Mouse (Mus musculus) hindbrain, embryonic 11.5 days (tissue): ENCODE measurements around the gene Vkorc1. TPM values are rescaled to one million over a fixed set of nuclear protein-coding genes. Genes with fewer than 3 reads are reported as not detected.

Experiments
- ATAC-seq: fragments of 200-750 bp; cut with Nextera tagmentation; 2 replicates; pipeline ENCODE4 v1.8.0; 2017; ENCODE audit warnings: mild to moderate bottlenecking, moderate TSS enrichment, moderate library complexity; ENCODE audit not compliant: low FRiP score
- DNase-seq: peaks from one replicate; pipeline ENCODE4 v3.0.0-alpha.2; 2015; ENCODE audit warnings: low spot score
- H3K27ac ChIP-seq: fragments of 300-500 bp; sonication (generic); 2 replicates; pipeline ENCODE4 v1.5.1; 2014; ENCODE audit warnings: mild to moderate bottlenecking, low read depth, low read length
- H3K27me3 ChIP-seq: fragments of 300-500 bp; sonication (generic); 2 replicates; pipeline ENCODE4 v1.6.1; 2014; ENCODE audit warnings: mild to moderate bottlenecking, low read length, moderate library complexity, mixed read lengths; ENCODE audit not compliant: control insufficient read depth, insufficient read depth
- H3K36me3 ChIP-seq: fragments of 300-500 bp; sonication (generic); 2 replicates; pipeline ENCODE4 v1.6.1; 2014; ENCODE audit warnings: mild to moderate bottlenecking, low read length, moderate library complexity, mixed read lengths; ENCODE audit not compliant: control insufficient read depth, insufficient read depth
- H3K4me1 ChIP-seq: fragments of 300-500 bp; sonication (generic); replicated peaks from 2 replicates; pipeline ENCODE4 v1.6.1; 2014; ENCODE audit warnings: low read length, mixed read lengths; ENCODE audit not compliant: control insufficient read depth, insufficient read depth
- H3K4me2 ChIP-seq: fragments of 300-500 bp; sonication (generic); replicated peaks from 2 replicates; pipeline ENCODE4 v1.6.1; 2014; ENCODE audit warnings: mild to moderate bottlenecking, low read depth, low read length
- H3K4me3 ChIP-seq: fragments of 300-500 bp; sonication (generic); 2 replicates; pipeline ENCODE4 v1.5.1; 2014; ENCODE audit warnings: low read depth, low read length
- H3K9ac ChIP-seq: fragments of 300-500 bp; sonication (generic); 2 replicates; pipeline ENCODE4 v1.6.1; 2014; ENCODE audit warnings: low read depth, low read length
- H3K9me3 ChIP-seq: fragments of 300-500 bp; sonication (generic); 2 replicates; pipeline ENCODE4 v1.6.1; 2016; ENCODE audit warnings: low read length; ENCODE audit not compliant: control insufficient read depth
- WGBS: fragments of 180-500 bp; shearing (Covaris S2); extraction: QIAGEN DNeasy Blood & Tissue Kit; methylation state at CpG from one replicate; pipeline ENCODE4 v1.1.7; 2014; 5-methylcytosine and 5-hydroxymethylcytosine counted together
- polyA plus RNA-seq: library from polyadenylated mRNA; unstranded; fragments of >200 nt; fragmentation: Nextera tagmentation; extraction: Ambion mirVana; gene quantifications from 2 replicates; pipeline ENCODE4 v1.2.1, GENCODE M21; 2014

Vkorc1 gene
- polyA plus RNA-seq, 1 experiment from 2014 or later = 53.9 TPM

GRCm38 (mm10) chr7:127876467-127877348, 18.7 kb downstream of the Vkorc1 start, which contains the start of gene Zfp668:
Gene Zfp668, minus strand, starts transcription at chr7:127876828.
- Histone ChIP-seq H3K27me3 (no peaks in the 10 kb centered on the region), H3K4me3 (peak within 1 kb of the TSS; percentile 68), H3K9ac (peak within 1 kb of the TSS; percentile 98), H3K9me3 (no peaks in the 10 kb centered on the region), H3K4me1 (peaks cover 6% of the 10 kb centered on the region), H3K36me3 (peaks cover 23% of the 10 kb centered on the region), H3K27ac (peak within 1 kb of the TSS; percentile 99), H3K4me2 (peak within 1 kb of the TSS; percentile 69)
- ATAC-seq = peak; percentile 69
- peak; percentile 94 for DNase-seq
- WGBS = under 1% methylated on average over 60 of the region's 60 CpGs

GRCm38 (mm10) chr7:127876041-127876466, 19.4 kb downstream of the Vkorc1 start, which contains the start of gene Zfp646:
Gene Zfp646, plus strand, starts transcription at chr7:127876221.
- WGBS = under 1% methylated on average over 41 of the region's 41 CpGs
- H3K9me3 ChIP-seq = no peaks in the 10 kb centered on the region
- H3K9ac ChIP-seq = peak within 1 kb of the TSS; percentile 98
- peak within 1 kb of the TSS; percentile 68 for H3K4me3 ChIP-seq
- DNase-seq = peak; percentile 93
- peaks cover 6% of the 10 kb centered on the region for H3K4me1 ChIP-seq
- peaks cover 22% of the 10 kb centered on the region for H3K36me3 ChIP-seq
- no peaks in the 10 kb centered on the region for H3K27me3 ChIP-seq
- peak within 1 kb of the TSS; percentile 69 for H3K4me2 ChIP-seq
- ATAC-seq = peak; percentile 91
- H3K27ac ChIP-seq = peak within 1 kb of the TSS; percentile 99

GRCm38 (mm10) chr7:127875627-127876001, 19.8 kb downstream of the Vkorc1 start:
- no peaks in the 10 kb centered on the region for H3K9me3 ChIP-seq
- H3K36me3 ChIP-seq = peaks cover 18% of the 10 kb centered on the region
- peaks cover 6% of the 10 kb centered on the region for H3K4me1 ChIP-seq
- ATAC-seq = peak; percentile 94
- H3K27ac ChIP-seq = peak overlapping the region; percentile 99
- no peaks in the 10 kb centered on the region for H3K27me3 ChIP-seq
- DNase-seq = peak; percentile 99
- 1% methylated on average over 42 of the region's 43 CpGs for WGBS
- peak overlapping the region; percentile 69 for H3K4me2 ChIP-seq
- peak overlapping the region; percentile 98 for H3K9ac ChIP-seq
- peak overlapping the region; percentile 68 for H3K4me3 ChIP-seq

DNA sequence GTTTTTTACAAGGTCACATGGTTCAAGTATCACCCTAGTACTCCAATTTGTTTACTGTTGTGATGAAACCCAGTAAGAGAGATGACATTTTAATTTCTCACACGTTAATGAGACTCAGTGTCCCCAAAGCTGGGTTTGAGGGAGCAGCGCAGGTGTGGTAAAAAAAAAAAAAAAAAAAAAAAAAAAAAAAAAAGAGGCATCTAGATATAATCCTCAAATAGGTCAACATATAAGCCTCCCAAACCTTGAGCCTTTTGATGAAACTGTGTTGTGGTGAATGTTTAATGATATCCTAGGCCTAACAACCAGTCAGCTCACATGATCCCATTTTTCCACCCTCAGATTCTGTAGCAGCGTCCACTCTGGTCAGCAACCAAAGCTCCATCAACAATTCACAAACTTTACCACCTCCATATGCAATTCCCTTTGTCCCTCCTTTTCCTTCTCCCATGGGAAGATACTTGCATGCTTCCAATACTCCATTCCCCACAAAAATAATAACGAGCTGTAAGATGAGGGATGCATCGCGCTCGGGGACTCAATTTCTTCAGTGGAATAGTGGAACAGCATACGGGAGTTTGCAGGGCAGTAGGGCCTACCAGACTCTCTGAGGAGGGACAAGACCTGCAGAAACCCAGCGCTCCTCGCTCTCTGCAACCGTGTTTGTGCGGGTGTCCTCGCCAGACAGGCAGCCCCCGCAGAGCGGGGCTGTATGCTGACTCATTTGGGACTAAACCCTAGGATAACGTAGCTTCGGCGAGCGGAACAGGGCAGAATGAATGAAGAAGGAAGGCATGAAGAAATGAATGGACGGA, 20.4 kb downstream of the Vkorc1 start:
- Histone ChIP-seq H3K4me3 (peak overlapping the region; percentile 68), H3K27me3 (no peaks in the 10 kb centered on the region), H3K27ac (peak overlapping the region; percentile 99), H3K4me2 (peak overlapping the region; percentile 47), H3K4me1 (peaks cover 6% of the 10 kb centered on the region), H3K36me3 (peaks cover 12% of the 10 kb centered on the region), H3K9me3 (no peaks in the 10 kb centered on the region), H3K9ac (peak overlapping the region; percentile 98)
- no peak for DNase-seq
- 5% methylated on average over 20 of the region's 20 CpGs for WGBS
- ATAC-seq = peak; percentile 37; the same call in 1 of the 2 replicates

GRCm38 (mm10) chr7:127870136-127870821, 25.1 kb downstream of the Vkorc1 start:
- Histone ChIP-seq H3K4me2 (no peak overlapping the region), H3K4me1 (peaks cover 4% of the 10 kb centered on the region; the same call in 1 of the 2 replicates), H3K4me3 (no peak overlapping the region), H3K9ac (no peak overlapping the region), H3K27me3 (no peaks in the 10 kb centered on the region), H3K36me3 (peaks cover 12% of the 10 kb centered on the region), H3K9me3 (no peaks in the 10 kb centered on the region), H3K27ac (no peak overlapping the region)
- no peak for DNase-seq
- 82% methylated on average over 5 of the region's 5 CpGs for WGBS
- ATAC-seq = no peak

DNA sequence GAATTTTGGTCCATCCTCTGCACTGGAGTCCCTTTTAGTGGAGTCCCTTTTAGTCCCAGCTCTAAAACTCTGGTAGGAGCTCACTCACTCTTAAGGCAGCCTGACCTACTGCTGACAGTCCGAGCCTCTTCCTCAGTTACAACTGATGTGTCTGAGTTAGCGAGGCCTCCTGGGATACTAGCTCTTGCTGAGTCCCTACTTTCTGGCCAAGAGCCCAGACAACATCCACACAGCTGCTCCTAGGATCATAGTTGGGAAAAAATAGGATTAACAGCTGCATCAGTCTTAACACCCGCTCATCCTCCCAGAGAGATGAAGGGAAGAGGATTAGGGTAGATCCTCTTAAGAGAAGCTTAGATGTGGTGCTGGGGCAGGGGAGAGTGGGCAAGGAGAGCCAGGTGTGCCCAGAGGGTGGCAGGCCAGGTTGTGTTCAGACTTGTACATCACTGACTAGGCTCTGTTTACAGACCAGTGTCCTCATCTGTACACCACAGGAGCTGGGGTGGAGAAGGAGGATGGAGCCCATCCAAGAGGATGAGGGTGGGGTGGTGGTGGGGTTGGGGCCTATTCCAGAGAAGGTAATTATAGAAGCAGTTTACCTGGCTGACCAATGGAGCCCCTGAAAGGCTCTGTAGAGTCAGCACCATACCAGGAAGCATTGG, 26.1 kb downstream of the Vkorc1 start:
- Histone ChIP-seq H3K4me2 (no peak overlapping the region), H3K4me3 (no peak overlapping the region), H3K9ac (no peak overlapping the region), H3K27ac (no peak overlapping the region), H3K36me3 (peaks cover 12% of the 10 kb centered on the region), H3K27me3 (no peaks in the 10 kb centered on the region), H3K4me1 (peaks cover 4% of the 10 kb centered on the region; the same call in 1 of the 2 replicates), H3K9me3 (no peaks in the 10 kb centered on the region)
- no peak for DNase-seq
- WGBS = 92% methylated on average over 3 of the region's 3 CpGs
- ATAC-seq = no peak

GRCm38 (mm10) chr7:127867641-127868040, 27.8 kb downstream of the Vkorc1 start:
- no peak for DNase-seq
- 98% methylated on average over 18 of the region's 18 CpGs for whole genome bisulfite sequencing
- Histone ChIP-seq H3K9me3 (no peaks in the 10 kb centered on the region), H3K36me3 (peaks cover 12% of the 10 kb centered on the region), H3K4me2 (no peak overlapping the region), H3K27ac (no peak overlapping the region), H3K4me3 (no peak overlapping the region), H3K4me1 (no peaks in the 10 kb centered on the region), H3K27me3 (no peaks in the 10 kb centered on the region), H3K9ac (no peak overlapping the region)
- no peak for ATAC-seq

GRCm38 (mm10) chr7:127866434-127866833, 29.0 kb downstream of the Vkorc1 start:
- Histone ChIP-seq H3K9me3 (no peaks in the 10 kb centered on the region), H3K27me3 (no peaks in the 10 kb centered on the region), H3K4me1 (no peaks in the 10 kb centered on the region), H3K9ac (no peak overlapping the region), H3K27ac (no peak overlapping the region), H3K4me2 (no peak overlapping the region), H3K4me3 (no peak overlapping the region), H3K36me3 (peaks cover 12% of the 10 kb centered on the region)
- WGBS = 93% methylated on average over 12 of the region's 12 CpGs
- DNase-seq (no peak), ATAC-seq (no peak)
